In genomic region chr6:39346991-39347501, GRCm38 (mm10) we compare ENCODE assay signal across 10 mouse cellular contexts. TPM values are rescaled to one million over a fixed set of nuclear protein-coding genes. Genes with fewer than 3 reads are reported as not detected.
DNase-seq lines count a peak whose midpoint lies in the region; ATAC-seq lines count a peak whose summit lies in the region.
"Had no signal": no experiment of that assay in that cellular context is flagged by ENCODE, and none has a peak within 500 bp of the region (broad histone marks: within the 10 kb centered on the region; RNA-seq: fewer than 3 reads in every experiment).

No protein-coding gene starts in this region.

- H3K4me2 ChIP-seq in limb, embryonic 12.5 days, result no peak overlapping the region
- H3K4me2 ChIP-seq in neural tube, embryonic 15.5 days, result no peak overlapping the region
- H3K4me2 ChIP-seq: liver, embryonic 13.5 days had no signal

- peak; percentile 12 for DNase-seq in thymus, postnatal 14 days
- no peak for DNase-seq in thymus, postnatal 10 days (ENCODE audit: low spot score in 2 of 2)
- DNase-seq in fibroblast of lung, adult 2 months (ENCODE audit: low read depth), result peak; percentile 32
- DNase-seq in layer of hippocampus, adult 8-10 months (ENCODE audit: low spot score in 2 of 2), result no peak
- no peak for DNase-seq in kidney, adult 11 months
- DNase-seq in right cerebral cortex, postnatal 25 days, result no peak
- DNase-seq: liver, embryonic 13.5 days had no signal

- WGBS in limb, embryonic 12.5 days, result 16% methylated on average over 15 of the region's 15 CpGs
- WGBS in neural tube, embryonic 15.5 days, result 8% methylated on average over 15 of the region's 15 CpGs

- H3K36me3 ChIP-seq in limb, embryonic 12.5 days, result peaks cover 79% of the 10 kb centered on the region
- H3K36me3 ChIP-seq in neural tube, embryonic 15.5 days, result peaks cover 61% of the 10 kb centered on the region

- no peak overlapping the region for H3K9ac ChIP-seq in limb, embryonic 12.5 days (replicated peaks)
- H3K9ac ChIP-seq in neural tube, embryonic 15.5 days (replicated peaks), result no peak overlapping the region
- H3K9ac ChIP-seq: liver, embryonic 13.5 days had no signal

- no peaks in the 10 kb centered on the region for H3K27me3 ChIP-seq in limb, embryonic 12.5 days
- no peaks in the 10 kb centered on the region for H3K27me3 ChIP-seq in neural tube, embryonic 15.5 days (replicated peaks)
- H3K27me3 ChIP-seq: liver, embryonic 13.5 days had no signal

- peak overlapping the region; percentile 53; the same call in 1 of the 2 replicates for H3K27ac ChIP-seq in limb, embryonic 12.5 days
- peak overlapping the region; percentile 71 for H3K27ac ChIP-seq in neural tube, embryonic 15.5 days (replicated peaks)
- H3K27ac ChIP-seq: liver, embryonic 13.5 days had no signal

- peaks cover 24% of the 10 kb centered on the region for H3K4me1 ChIP-seq in limb, embryonic 12.5 days (replicated peaks)
- H3K4me1 ChIP-seq in neural tube, embryonic 15.5 days, result peaks cover 25% of the 10 kb centered on the region
- H3K4me1 ChIP-seq: liver, embryonic 13.5 days had no signal

- no peak for ATAC-seq in limb, embryonic 12.5 days (ENCODE audit: insufficient number of reproducible peaks, insufficient read depth, low FRiP score, low TSS enrichment, low read depth)
- ATAC-seq in neural tube, embryonic 15.5 days (ENCODE audit: low FRiP score), result peak; percentile 34; the same call in 1 of the 2 replicates

- H3K4me3 ChIP-seq in limb, embryonic 12.5 days (replicated peaks), result no peak overlapping the region
- H3K4me3 ChIP-seq in neural tube, embryonic 15.5 days (replicated peaks), result no peak overlapping the region
- H3K4me3 ChIP-seq: erythroblast, embryonic 14.5 days; liver, embryonic 13.5 days had no signal

- no peaks in the 10 kb centered on the region for H3K9me3 ChIP-seq in limb, embryonic 12.5 days
- H3K9me3 ChIP-seq in neural tube, embryonic 15.5 days (replicated peaks), result no peaks in the 10 kb centered on the region
- H3K9me3 ChIP-seq: liver, embryonic 13.5 days had no signal

RNA-seq across cellular contexts. Expression of gene Slc37a3, which starts 30.4 kb away (rescaled TPM):
- polyA plus RNA-seq in limb, embryonic 12.5 days (2016; fragmentation: Nextera tagmentation; extraction: Ambion mirVana), result 55.7 and 60.3 TPM in 2 replicates
- 52.6 and 53.1 TPM in 2 replicates for polyA plus RNA-seq in neural tube, embryonic 15.5 days (2015; fragmentation: Nextera tagmentation; extraction: Ambion mirVana)
- 10 to 100 TPM; 54.8 to 74.2 (median 64.4) TPM for total RNA-seq in layer of hippocampus, adult 8-10 months (2022)

RNA-seq across cellular contexts. Expression of gene Rab19, which starts 33.9 kb away (rescaled TPM):
- polyA plus RNA-seq in limb, embryonic 12.5 days (2016; fragmentation: Nextera tagmentation; extraction: Ambion mirVana), result 0.74 and 0.81 TPM in 2 replicates
- polyA plus RNA-seq in neural tube, embryonic 15.5 days (2015; fragmentation: Nextera tagmentation; extraction: Ambion mirVana), result 0.09 and 1.9 TPM in 2 replicates
- total RNA-seq in layer of hippocampus, adult 8-10 months (2022), result not detected
- polyA plus RNA-seq: erythroblast, embryonic 14.5 days had no signal

Comparison
In these comparisons a context has a peak if more than half of its experiments do, and no peak if none do; other contexts are left out.
1. DNase-seq: peak in thymus, postnatal 14 days (single experiment) and fibroblast of lung, adult 2 months (single experiment); none in thymus, postnatal 10 days (0 of 2), layer of hippocampus, adult 8-10 months (0 of 2), kidney, adult 11 months (single experiment) and right cerebral cortex, postnatal 25 days (single experiment).